Mouse (Mus musculus) forebrain, embryonic 14.5 days (tissue): ENCODE data around the gene Minos1. TPM values are rescaled to one million over a fixed set of nuclear protein-coding genes. Genes with fewer than 3 reads are reported as not detected.

ENCODE experiments used
- ATAC-seq: fragments of 200-750 bp; cut with Nextera tagmentation; 2 replicates; pipeline ENCODE4 v1.8.0; 2017; ENCODE audit warnings: mild to moderate bottlenecking, moderate library complexity
- DNase-seq: peaks from one replicate; pipeline ENCODE4 v3.0.0-alpha.2; 2015; ENCODE audit warnings: low spot score
- H3K27ac ChIP-seq: fragments of 300-500 bp; sonication (generic); 2 replicates; pipeline ENCODE4 v1.5.1; 2014; ENCODE audit warnings: low read depth, mild to moderate bottlenecking, control low read depth, low read length, moderate library complexity
- H3K27me3 ChIP-seq: fragments of 300-500 bp; sonication (generic); replicated peaks from 2 replicates; pipeline ENCODE4 v1.6.1; 2014; ENCODE audit warnings: low read length, control low read depth, mixed read lengths; ENCODE audit not compliant: control insufficient read depth, insufficient read depth
- H3K36me3 ChIP-seq: fragments of 300-500 bp; sonication (generic); 2 replicates; pipeline ENCODE4 v1.6.1; 2014; ENCODE audit warnings: low read length, control low read depth; ENCODE audit not compliant: control insufficient read depth, insufficient read depth
- H3K4me1 ChIP-seq: fragments of 300-500 bp; sonication (generic); 2 replicates; pipeline ENCODE4 v1.6.1; 2014; ENCODE audit warnings: antibody characterized with exemption, low read length, control low read depth; ENCODE audit not compliant: control insufficient read depth, insufficient read depth
- H3K4me2 ChIP-seq: fragments of 300-500 bp; sonication (generic); 2 replicates; pipeline ENCODE4 v1.6.1; 2014; ENCODE audit warnings: mild to moderate bottlenecking, control low read depth, low read length
- H3K4me3 ChIP-seq: fragments of 300-500 bp; sonication (generic); 2 replicates; pipeline ENCODE4 v1.5.1; 2014; ENCODE audit warnings: low read depth, low read length, control low read depth
- H3K9ac ChIP-seq: fragments of 300-500 bp; sonication (generic); 2 replicates; pipeline ENCODE4 v1.6.1; 2014; ENCODE audit warnings: mild to moderate bottlenecking, low read length, control low read depth, moderate library complexity
- H3K9me3 ChIP-seq: fragments of 300-500 bp; sonication (generic); replicated peaks from 2 replicates; pipeline ENCODE4 v1.6.1; 2016; ENCODE audit warnings: low read length, control low read depth, mixed read lengths; ENCODE audit not compliant: control insufficient read depth
- WGBS: fragments of 180-500 bp; shearing (Covaris S2); extraction: QIAGEN DNeasy Blood & Tissue Kit; methylation state at CpG from one replicate; pipeline ENCODE4 v1.1.7; 2014; 5-methylcytosine and 5-hydroxymethylcytosine counted together
- polyA plus RNA-seq: library from polyadenylated mRNA; unstranded; fragments of >200 nt; fragmentation: Nextera tagmentation; extraction: Ambion mirVana; gene quantifications from 2 replicates; pipeline ENCODE4 v1.2.1, GENCODE M21; 2014

Gene Minos1
- polyA plus RNA-seq, 1 experiment from 2014 or later: 472 TPM

DNA sequence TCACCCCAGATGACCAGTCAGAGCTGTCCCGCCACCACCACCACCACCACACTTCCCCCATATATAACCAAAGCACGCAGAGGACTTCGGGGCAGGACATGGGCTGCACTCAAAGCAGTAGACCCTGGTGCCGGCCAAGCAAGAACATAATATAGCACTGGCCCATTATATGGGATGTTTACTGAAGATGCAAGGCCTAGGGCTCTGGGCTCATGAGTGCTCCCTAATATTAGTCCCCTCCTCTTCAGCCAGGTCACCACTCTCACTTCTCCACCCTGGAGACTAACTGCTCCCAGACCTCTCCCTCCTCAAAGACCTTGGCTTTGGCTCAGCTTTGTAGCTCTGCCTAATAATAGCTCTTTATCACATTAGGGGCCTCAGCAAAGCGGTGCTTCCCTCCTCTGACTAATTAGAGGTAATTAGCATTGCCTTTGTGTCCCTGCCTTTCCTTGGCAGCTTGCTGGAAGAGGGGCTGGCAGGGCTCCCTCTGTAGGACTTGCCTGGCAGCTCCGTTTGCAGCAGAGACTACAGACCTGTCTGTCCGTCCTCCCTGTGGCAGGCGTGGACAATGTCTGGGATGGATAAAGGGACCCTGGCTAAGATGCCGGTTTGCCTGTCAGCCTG lies 76.5 kb downstream of the Minos1 start:
- Histone ChIP-seq H3K4me2 (no peak overlapping the region), H3K27ac (peak overlapping the region; percentile 65; the same call in 1 of the 2 replicates), H3K36me3 (no peaks in the 10 kb centered on the region), H3K9ac (peak overlapping the region; percentile 14; the same call in 1 of the 2 replicates), H3K9me3 (no peaks in the 10 kb centered on the region), H3K4me1 (peaks cover 30% of the 10 kb centered on the region), H3K27me3 (0 out of 2 replicates have a peak, but pooled peaks cover 5% of the 10 kb centered on the region), H3K4me3 (no peak overlapping the region)
- WGBS: 26% methylated on average over 9 of the region's 9 CpGs
- ATAC-seq: peak; percentile 86
- peak; percentile 96 for DNase-seq

DNA sequence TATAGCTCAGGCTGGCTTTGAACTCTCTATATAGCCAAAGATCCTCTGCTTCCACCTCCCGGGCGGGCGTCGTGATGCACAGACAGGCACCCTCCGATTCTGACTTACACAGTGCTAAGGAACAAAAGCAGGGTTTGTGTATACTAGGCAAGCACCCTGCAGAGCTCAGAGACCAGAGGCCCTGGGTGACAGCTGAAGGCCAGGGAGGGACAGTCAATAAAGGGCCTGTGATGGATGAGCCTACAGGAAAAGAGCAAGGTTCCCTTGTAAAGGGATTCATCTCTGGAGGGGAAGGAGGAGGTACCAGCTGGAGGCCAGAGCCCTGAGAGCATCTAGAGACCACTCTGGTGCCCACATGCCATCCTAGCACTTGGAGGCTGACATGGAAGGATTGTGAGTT lies 77.5 kb downstream of the Minos1 start:
- Histone ChIP-seq H3K27ac (no peak overlapping the region), H3K4me1 (peaks cover 30% of the 10 kb centered on the region), H3K36me3 (no peaks in the 10 kb centered on the region), H3K4me3 (no peak overlapping the region), H3K9ac (no peak overlapping the region), H3K9me3 (no peaks in the 10 kb centered on the region), H3K27me3 (0 out of 2 replicates have a peak, but pooled peaks cover 5% of the 10 kb centered on the region), H3K4me2 (no peak overlapping the region)
- DNase-seq (no peak), ATAC-seq (no peak)
- WGBS: 61% methylated on average over 5 of the region's 5 CpGs

DNA sequence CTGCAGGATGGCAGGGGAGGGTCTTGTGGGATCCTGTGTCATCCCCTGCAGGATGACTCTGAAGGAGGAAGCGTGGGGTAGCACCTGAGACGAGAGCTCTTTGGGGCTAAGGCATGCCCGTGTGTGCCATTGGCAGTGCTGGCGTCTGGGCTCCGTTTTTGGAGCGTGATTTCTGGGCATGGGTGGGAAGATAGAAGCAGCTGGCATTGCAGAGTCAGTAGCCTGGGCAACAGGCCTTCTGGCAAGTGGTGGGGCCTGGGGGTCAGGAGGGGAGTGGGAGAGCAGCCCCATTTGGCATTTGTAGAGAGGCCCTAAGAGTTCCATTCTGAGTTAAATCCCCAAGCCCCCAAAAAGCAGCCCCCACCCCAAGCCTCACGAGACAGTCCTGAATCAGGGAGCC lies 78.1 kb downstream of the Minos1 start:
- no peak for DNase-seq
- ATAC-seq: no peak
- WGBS: 72% methylated on average over 7 of the region's 7 CpGs
- no peak overlapping the region for H3K27ac ChIP-seq
- H3K36me3 ChIP-seq: no peaks in the 10 kb centered on the region
- no peak overlapping the region for H3K9ac ChIP-seq
- no peaks in the 10 kb centered on the region for H3K9me3 ChIP-seq
- no peak overlapping the region for H3K4me3 ChIP-seq
- H3K4me1 ChIP-seq: peaks cover 30% of the 10 kb centered on the region
- 0 out of 2 replicates have a peak, but pooled peaks cover 5% of the 10 kb centered on the region for H3K27me3 ChIP-seq
- H3K4me2 ChIP-seq: no peak overlapping the region

Other genes starting within 250 kb of the Minos1 start
- gene Otud3, start 217.2 kb downstream of the Minos1 start, polyA plus RNA-seq: 2.3 and 2.4 TPM in 2 replicates
- gene Rnf186, start 164.0 kb downstream of the Minos1 start, polyA plus RNA-seq: not detected in 2 replicates
- 0.68 and 0.70 TPM in 2 replicates for gene Tmco4, start 158.2 kb downstream of the Minos1 start, polyA plus RNA-seq
- gene Htr6, start 55.5 kb downstream of the Minos1 start, polyA plus RNA-seq: 0.30 TPM in 2 replicates
- gene Nbl1, start 38.1 kb downstream of the Minos1 start, polyA plus RNA-seq: 22.3 and 29.8 TPM in 2 replicates
- 272 and 278 TPM in 2 replicates for gene Capzb, start 61.8 kb upstream of the Minos1 start, polyA plus RNA-seq
- 8.9 and 10.5 TPM in 2 replicates for gene Pqlc2, start 179.6 kb upstream of the Minos1 start, polyA plus RNA-seq
- 56.6 and 59.4 TPM in 2 replicates for gene Akr7a5, start 179.6 kb upstream of the Minos1 start, polyA plus RNA-seq
- gene Mrto4, start 221.5 kb upstream of the Minos1 start, polyA plus RNA-seq: 101 and 110 TPM in 2 replicates
- 17.9 and 23.3 TPM in 2 replicates for gene Emc1, start 221.5 kb upstream of the Minos1 start, polyA plus RNA-seq
- gene Ubr4, start 221.5 kb upstream of the Minos1 start, polyA plus RNA-seq: 51.3 and 71.4 TPM in 2 replicates